ENCODE assay signal across 8 mouse cellular contexts in the genomic region with DNA sequence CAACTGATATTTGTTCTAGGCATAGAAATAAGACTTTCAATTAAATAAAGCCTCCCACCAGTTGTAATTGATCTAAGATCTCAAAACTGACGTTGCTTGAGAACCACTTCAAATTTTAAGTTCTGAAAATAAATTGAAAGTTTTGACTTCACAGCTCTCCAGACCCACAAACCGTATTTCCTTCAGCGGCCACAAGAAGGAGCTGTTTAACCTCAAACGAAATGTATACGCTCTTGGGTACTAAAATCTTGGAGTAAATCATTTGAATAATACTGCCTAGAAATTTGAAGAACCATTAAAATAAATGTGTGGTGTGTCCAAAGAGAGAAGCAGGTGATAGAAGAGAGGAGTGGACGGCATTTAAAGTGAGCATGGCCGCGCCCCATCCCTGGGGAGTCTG.
A peak's percentile ranks its signal among the peaks of the same experiment; 100 is the strongest.
DNase-seq lines count a peak whose midpoint lies in the region; ATAC-seq and TF ChIP-seq lines count a peak whose summit lies in the region.

No protein-coding gene starts in this region.

- no peaks in the 10 kb centered on the region for H3K4me1 ChIP-seq in liver, adult 2 months (ENCODE audit: control insufficient read depth, insufficient read depth, low read length)
- H3K4me1 ChIP-seq in liver, embryonic 11.5 days (replicated peaks; ENCODE audit: control insufficient read depth, insufficient read depth, low read length) = no peaks in the 10 kb centered on the region
- no peaks in the 10 kb centered on the region for H3K4me1 ChIP-seq in limb, embryonic 14.5 days (ENCODE audit: control insufficient read depth, insufficient read depth, low read length)
- no peaks in the 10 kb centered on the region for H3K4me1 ChIP-seq in kidney, embryonic 15.5 days

- DNase-seq in cerebellum, adult 8-10 months = peak; percentile 25
- DNase-seq in cerebellum, adult 11 months = no peak
- DNase-seq in liver, adult 2 months (ENCODE audit: extremely low read depth, low read depth, low spot score) = peak; percentile 25
- DNase-seq in liver, embryonic 11.5 days (ENCODE audit: low spot score) = no peak
- DNase-seq in c-Kit-positive CD71-positive TER-119-positive erythroid progenitor cells, embryonic 14.5 days (ENCODE audit: low spot score) = peak; percentile 47
- DNase-seq in limb, embryonic 14.5 days (ENCODE audit: low spot score) = peak; percentile 51
- peak; percentile 56 for DNase-seq in right cerebral cortex, postnatal 4 days

- TF ChIP-seq CTCF in liver, adult 2 months (IDR thresholded peaks at IDR 0.05; ENCODE audit: low read depth, low read length) = peak; percentile 44; the same call in 1 of the 2 replicates

- 28% methylated on average over 8 of the region's 8 CpGs for WGBS in liver, adult 2 months
- WGBS in liver, embryonic 11.5 days = 24% methylated on average over 8 of the region's 8 CpGs
- WGBS in limb, embryonic 14.5 days = 24% methylated on average over 8 of the region's 8 CpGs
- WGBS in kidney, embryonic 15.5 days = 21% methylated on average over 8 of the region's 8 CpGs

- no peak overlapping the region for H3K4me3 ChIP-seq in liver, adult 2 months (ENCODE audit: insufficient read depth, low read depth, low read length)
- no peak overlapping the region for H3K4me3 ChIP-seq in liver, embryonic 11.5 days (ENCODE audit: low read depth, low read length)
- H3K4me3 ChIP-seq in limb, embryonic 14.5 days (replicated peaks; ENCODE audit: low read length) = no peak overlapping the region
- H3K4me3 ChIP-seq in kidney, embryonic 15.5 days (replicated peaks) = no peak overlapping the region

- H3K36me3 ChIP-seq in liver, adult 2 months (ENCODE audit: control insufficient read depth, insufficient read depth, low read length) = no peaks in the 10 kb centered on the region
- H3K36me3 ChIP-seq in liver, embryonic 11.5 days (ENCODE audit: control insufficient read depth, insufficient read depth, low read length) = no peaks in the 10 kb centered on the region
- no peaks in the 10 kb centered on the region for H3K36me3 ChIP-seq in limb, embryonic 14.5 days (ENCODE audit: control insufficient read depth, insufficient read depth, low read length)
- no peaks in the 10 kb centered on the region for H3K36me3 ChIP-seq in kidney, embryonic 15.5 days

- TF ChIP-seq POLR2A in liver, adult 2 months (IDR thresholded peaks at IDR 0.05; ENCODE audit: extremely low read depth, insufficient read depth, low read length) = no peak
- TF ChIP-seq POLR2A in limb, embryonic 14.5 days (IDR thresholded peaks at IDR 0.05; ENCODE audit: borderline replicate concordance, extremely low read depth, insufficient read depth, insufficient read length) = no peak

- H3K79me2 ChIP-seq in liver, adult 2 months (ENCODE audit: control insufficient read depth, insufficient read depth, low read length) = no peaks in the 10 kb centered on the region

- H3K27ac ChIP-seq in liver, adult 2 months (replicated peaks; ENCODE audit: insufficient read depth, low read depth, low read length) = no peak overlapping the region
- no peak overlapping the region for H3K27ac ChIP-seq in liver, embryonic 11.5 days (ENCODE audit: low read depth, low read length)
- no peak overlapping the region for H3K27ac ChIP-seq in limb, embryonic 14.5 days (replicated peaks; ENCODE audit: low read depth, low read length)
- H3K27ac ChIP-seq in kidney, embryonic 15.5 days = no peak overlapping the region

- no peak overlapping the region for H3K9ac ChIP-seq in liver, adult 2 months (ENCODE audit: low read depth, low read length)
- H3K9ac ChIP-seq in liver, embryonic 11.5 days (ENCODE audit: low read depth, low read length) = no peak overlapping the region
- H3K9ac ChIP-seq in limb, embryonic 14.5 days (ENCODE audit: low read depth, low read length, severe bottlenecking) = no peak overlapping the region
- H3K9ac ChIP-seq in kidney, embryonic 15.5 days = no peak overlapping the region

- no peaks in the 10 kb centered on the region for H3K27me3 ChIP-seq in liver, adult 2 months (ENCODE audit: control insufficient read depth, insufficient read depth, low read length)
- no peaks in the 10 kb centered on the region for H3K27me3 ChIP-seq in liver, embryonic 11.5 days (replicated peaks; ENCODE audit: control insufficient read depth, insufficient read depth, low read length)
- H3K27me3 ChIP-seq in limb, embryonic 14.5 days (ENCODE audit: control insufficient read depth, insufficient read depth, low read length) = no peaks in the 10 kb centered on the region
- no peaks in the 10 kb centered on the region for H3K27me3 ChIP-seq in kidney, embryonic 15.5 days

- no peak for ATAC-seq in liver, embryonic 11.5 days (replicated peaks; ENCODE audit: low FRiP score)
- ATAC-seq in limb, embryonic 14.5 days (ENCODE audit: low FRiP score, low read depth) = no peak
- no peak for ATAC-seq in kidney, embryonic 15.5 days (replicated peaks; ENCODE audit: low FRiP score)

- H3K9me3 ChIP-seq in liver, embryonic 11.5 days (ENCODE audit: control insufficient read depth, low read length) = no peaks in the 10 kb centered on the region
- H3K9me3 ChIP-seq in limb, embryonic 14.5 days (ENCODE audit: control insufficient read depth, low read length) = no peaks in the 10 kb centered on the region
- H3K9me3 ChIP-seq in kidney, embryonic 15.5 days (replicated peaks) = no peaks in the 10 kb centered on the region

- H3K4me2 ChIP-seq in liver, embryonic 11.5 days = no peak overlapping the region
- no peak overlapping the region for H3K4me2 ChIP-seq in limb, embryonic 14.5 days (replicated peaks; ENCODE audit: low read depth, low read length, severe bottlenecking)
- no peak overlapping the region for H3K4me2 ChIP-seq in kidney, embryonic 15.5 days

Comparison
In these comparisons a context has a peak if more than half of its experiments do, and no peak if none do; other contexts are left out.
1. DNase-seq: peak in cerebellum, adult 8-10 months (single experiment), liver, adult 2 months (single experiment), c-Kit-positive CD71-positive TER-119-positive erythroid progenitor cells, embryonic 14.5 days (single experiment), limb, embryonic 14.5 days (single experiment) and right cerebral cortex, postnatal 4 days (single experiment); none in cerebellum, adult 11 months (single experiment) and liver, embryonic 11.5 days (single experiment).